Mouse (Mus musculus) left cerebral cortex, postnatal 25 days (tissue): ENCODE data around the gene Ccdc84. TPM values are rescaled to one million over a fixed set of nuclear protein-coding genes. Genes with fewer than 3 reads are reported as not detected.
"Not testable (repeated sequence)": the region's sequence is repeated elsewhere in the genome, so short reads cannot be mapped to it uniquely, and the experiment has no call there.

Experiments used
- DNase-seq, 2 experiments: peaks; one replicate each; pipeline ENCODE4 v3.0.0; 2022; ENCODE audit warnings: low spot score in 2 of 2, mixed read lengths in 1 of 2
- intact Hi-C: fragments of 180-260 bp; cut with DNase I; formaldehyde crosslinking; loops from one replicate; pipeline ENCODE4 v1.15.1; 2025
- total RNA-seq, 2 experiments: library from RNA; stranded (reverse); gene quantifications; 2 replicates each; pipeline ENCODE4 v1.2.3; 2021

The Ccdc84 gene
- total RNA-seq, 2 experiments from 2014 or later = 14.6 to 15.8 TPM

- intact Hi-C loops = no loop called here
- DNase-seq = no peak
Measured at GRCm38 (mm10) chr9:44411601-44412130, 6.7 kb downstream of the Ccdc84 start.

- intact Hi-C loops = no loop called here
- no peak for DNase-seq
Measured at GRCm38 (mm10) chr9:44410647-44411336, 7.6 kb downstream of the Ccdc84 start.

- DNase-seq, intact Hi-C loops: not testable (repeated sequence)
Measured at GRCm38 (mm10) chr9:44408693-44409092, 9.7 kb downstream of the Ccdc84 start.

- intact Hi-C loops = no loop called here
Measured at GRCm38 (mm10) chr9:44407752-44408097, 10.6 kb downstream of the Ccdc84 start.

GRCm38 (mm10) chr9:44406906-44407751, 11.2 kb downstream of the Ccdc84 start, which contains the start of the genes Rps25 and Trappc4:
Gene Rps25 (plus strand): TSS chr9:44407139.
Gene Trappc4 (minus strand): TSS chr9:44407600.
- intact Hi-C loops = no loop called here
- peak; percentile 91 to 95 for DNase-seq

More at GRCm38 (mm10) chr9:44407752-44408097, 10.6 kb downstream of the Ccdc84 start:
- no peak for DNase-seq

- intact Hi-C loops = no loop called here
- DNase-seq = no peak
Measured at GRCm38 (mm10) chr9:44405011-44405410, 13.4 kb downstream of the Ccdc84 start.

GRCm38 (mm10) chr9:44401081-44401480, 17.3 kb downstream of the Ccdc84 start:
- DNase-seq = no peak
- intact Hi-C loops = no loop called here

GRCm38 (mm10) chr9:44399795-44400114, 18.6 kb downstream of the Ccdc84 start:
- no peak for DNase-seq
- intact Hi-C loops = no loop called here

GRCm38 (mm10) chr9:44399114-44399794, 19.1 kb downstream of the Ccdc84 start:
- intact Hi-C loops = no loop called here
- no peak for DNase-seq

GRCm38 (mm10) chr9:44398551-44398950, 19.8 kb downstream of the Ccdc84 start:
- DNase-seq = no peak
- intact Hi-C loops = no loop called here

- intact Hi-C loops = no loop called here
- no peak for DNase-seq
Measured at GRCm38 (mm10) chr9:44398087-44398486, 20.3 kb downstream of the Ccdc84 start.

GRCm38 (mm10) chr9:44396684-44397411, 21.5 kb downstream of the Ccdc84 start, which contains the start of gene Slc37a4:
Gene Slc37a4 (plus strand): TSS chr9:44396852.
- intact Hi-C loops = no loop called here
- peak; percentile 90 to 98 for DNase-seq

GRCm38 (mm10) chr9:44391466-44391865, 26.9 kb downstream of the Ccdc84 start:
- intact Hi-C loops = loop anchor here (5.0 kb wide), 1 partner anchor 264 kb away; no protein-coding TSS in a partner anchor
- DNase-seq = peak; percentile 52 to 68

GRCm38 (mm10) chr9:44389273-44389672, 29.1 kb downstream of the Ccdc84 start:
- peak in 1 of 2 experiments; percentile 46 for DNase-seq
- intact Hi-C loops = no loop called here

- no peak for DNase-seq
- intact Hi-C loops = no loop called here
Measured at GRCm38 (mm10) chr9:44387221-44387620, 31.1 kb downstream of the Ccdc84 start.

GRCm38 (mm10) chr9:44384596-44384995, 33.8 kb downstream of the Ccdc84 start:
- no peak for DNase-seq
- intact Hi-C loops = no loop called here

GRCm38 (mm10) chr9:44379862-44380261, 38.5 kb downstream of the Ccdc84 start:
- DNase-seq = no peak
- intact Hi-C loops = no loop called here

GRCm38 (mm10) chr9:44379054-44379834, 39.1 kb downstream of the Ccdc84 start, which contains the start of gene Hyou1:
Gene Hyou1 (plus strand): TSS chr9:44379490.
- intact Hi-C loops = no loop called here
- peak; percentile 99 for DNase-seq
